Mouse (Mus musculus): ENCODE results near the gene Tbc1d22a. TPM values are rescaled to one million over a fixed set of nuclear protein-coding genes. Genes with fewer than 3 reads are reported as not detected.

The Tbc1d22a gene
- polyA plus RNA-seq (2012; rRNA removed): 19.5 and 23.0 TPM in 2 replicates

GRCm38 (mm10) chr15:86213753-86214548, at the start of gene Tbc1d22a:
Tbc1d22a (plus strand) TSS chr15:86214459.
- TF ChIP-seq CTCF (IDR thresholded peaks at IDR 0.05; ENCODE audit: control insufficient read depth, insufficient read depth, insufficient replicate concordance, low read depth, low read length) (no peak), POLR2A (IDR thresholded peaks at IDR 0.05; ENCODE audit: control insufficient read depth, low read depth, low read length) (peak; percentile 82)
- Histone ChIP-seq H3K27ac (ENCODE audit: control insufficient read depth, insufficient read depth, low read depth, low read length) (peak within 1 kb of the TSS; percentile 55), H3K4me1 (ENCODE audit: control insufficient read depth, insufficient read depth, low read length) (peaks cover 5% of the 10 kb centered on the region)

DNA sequence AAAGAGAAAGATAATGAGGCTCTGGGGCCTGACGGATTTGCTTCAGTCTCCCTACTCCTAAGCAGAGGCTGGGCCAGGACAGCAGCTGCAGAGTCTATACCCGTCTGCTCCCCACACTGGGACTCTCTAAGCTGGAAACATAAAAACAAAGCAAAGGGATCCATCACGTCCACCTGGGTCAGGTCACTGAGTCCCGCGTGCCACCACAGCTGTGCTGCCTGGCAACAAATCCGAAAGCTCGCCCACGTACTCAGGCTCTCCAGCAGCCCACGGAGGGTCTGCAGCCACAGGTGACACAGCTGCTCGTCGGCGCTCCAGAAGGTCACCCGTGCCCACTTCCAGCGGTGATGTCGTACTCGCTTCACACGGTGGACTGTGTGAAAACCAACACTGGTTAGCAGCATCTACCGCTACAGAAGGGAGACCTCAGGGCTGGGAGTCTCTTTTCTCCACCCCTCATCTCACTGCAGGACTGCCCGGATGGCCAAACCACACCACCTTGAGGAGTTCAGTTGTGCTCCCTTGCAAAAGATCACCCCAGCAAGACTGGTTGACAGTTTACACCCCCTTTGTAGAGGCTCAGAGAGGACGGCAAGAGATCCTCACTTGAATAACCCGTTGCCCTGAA, 49.4 kb upstream of the Tbc1d22a start:
- peak overlapping the region; percentile 33 for H3K27ac ChIP-seq (ENCODE audit: control insufficient read depth, insufficient read depth, low read depth, low read length)
- TF ChIP-seq POLR2A (IDR thresholded peaks at IDR 0.05; ENCODE audit: control insufficient read depth, low read depth, low read length) (no peak), CTCF (IDR thresholded peaks at IDR 0.05; ENCODE audit: control insufficient read depth, insufficient read depth, insufficient replicate concordance, low read depth, low read length) (no peak)
- H3K4me3 ChIP-seq (ENCODE audit: control insufficient read depth, low read depth, low read length): peak overlapping the region; percentile 61
- peaks cover 2% of the 10 kb centered on the region; the same call in 1 of the 2 replicates for H3K36me3 ChIP-seq (ENCODE audit: control insufficient read depth, insufficient read depth, low read length)
- H3K4me1 ChIP-seq (ENCODE audit: control insufficient read depth, insufficient read depth, low read length): peaks cover 12% of the 10 kb centered on the region
- H3K27me3 ChIP-seq (ENCODE audit: control insufficient read depth, insufficient read depth, low read length): no peaks in the 10 kb centered on the region

More at GRCm38 (mm10) chr15:86213753-86214548, at the start of gene Tbc1d22a:
- H3K36me3 ChIP-seq (ENCODE audit: control insufficient read depth, insufficient read depth, low read length): no peaks in the 10 kb centered on the region
- H3K27me3 ChIP-seq (ENCODE audit: control insufficient read depth, insufficient read depth, low read length): no peaks in the 10 kb centered on the region
- peak within 1 kb of the TSS; percentile 96 for H3K4me3 ChIP-seq (ENCODE audit: control insufficient read depth, low read depth, low read length)

- no peak for TF ChIP-seq CTCF (IDR thresholded peaks at IDR 0.05; ENCODE audit: control insufficient read depth, insufficient read depth, insufficient replicate concordance, low read depth, low read length)
- no peak for TF ChIP-seq POLR2A (IDR thresholded peaks at IDR 0.05; ENCODE audit: control insufficient read depth, low read depth, low read length)
Measured at GRCm38 (mm10) chr15:86165811-86166590, 48.3 kb upstream of the Tbc1d22a start.

DNA sequence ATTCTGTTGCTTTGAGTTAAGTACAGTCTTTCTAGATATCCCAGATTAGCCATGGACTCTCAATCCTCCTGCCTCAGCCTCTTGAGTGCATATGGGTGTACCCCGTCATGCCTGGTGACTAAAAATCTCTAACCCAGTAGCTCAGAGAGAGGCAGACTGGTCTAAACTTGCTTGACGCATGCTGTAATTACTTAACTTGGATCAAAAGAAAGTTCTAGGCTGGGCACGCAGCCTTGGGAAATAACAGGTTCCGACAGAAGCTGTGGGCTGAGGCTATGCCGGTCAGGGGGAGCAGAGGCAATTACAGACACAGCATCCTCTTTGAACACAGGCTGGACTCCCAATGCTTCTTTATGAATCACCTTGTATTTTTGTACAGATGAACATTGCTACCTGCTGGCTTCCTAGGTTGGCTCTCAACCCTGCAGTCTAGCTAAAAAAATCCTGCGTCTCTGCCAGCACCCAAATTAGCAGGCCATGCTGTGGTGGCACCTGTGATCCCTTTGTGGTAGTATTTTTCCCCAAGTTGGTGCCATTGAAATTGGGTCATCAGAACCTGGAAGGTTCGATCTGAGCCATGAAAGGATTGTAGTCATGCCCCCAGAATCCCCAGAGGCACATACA, 47.1 kb upstream of the Tbc1d22a start:
- Histone ChIP-seq H3K4me3 (ENCODE audit: control insufficient read depth, low read depth, low read length) (no peak overlapping the region), H3K36me3 (ENCODE audit: control insufficient read depth, insufficient read depth, low read length) (peaks cover 2% of the 10 kb centered on the region; the same call in 1 of the 2 replicates), H3K27ac (ENCODE audit: control insufficient read depth, insufficient read depth, low read depth, low read length) (no peak overlapping the region), H3K4me1 (ENCODE audit: control insufficient read depth, insufficient read depth, low read length) (peaks cover 12% of the 10 kb centered on the region), H3K27me3 (ENCODE audit: control insufficient read depth, insufficient read depth, low read length) (no peaks in the 10 kb centered on the region)
- TF ChIP-seq POLR2A (IDR thresholded peaks at IDR 0.05; ENCODE audit: control insufficient read depth, low read depth, low read length) (no peak), CTCF (IDR thresholded peaks at IDR 0.05; ENCODE audit: control insufficient read depth, insufficient read depth, insufficient replicate concordance, low read depth, low read length) (no peak)

More at GRCm38 (mm10) chr15:86165811-86166590, 48.3 kb upstream of the Tbc1d22a start:
- H3K27ac ChIP-seq (ENCODE audit: control insufficient read depth, insufficient read depth, low read depth, low read length): peak overlapping the region; percentile 44; the same call in 1 of the 2 replicates
- H3K27me3 ChIP-seq (ENCODE audit: control insufficient read depth, insufficient read depth, low read length): no peaks in the 10 kb centered on the region
- H3K36me3 ChIP-seq (ENCODE audit: control insufficient read depth, insufficient read depth, low read length): peaks cover 2% of the 10 kb centered on the region; the same call in 1 of the 2 replicates
- peak overlapping the region; percentile 56 for H3K4me3 ChIP-seq (ENCODE audit: control insufficient read depth, low read depth, low read length)
- peaks cover 12% of the 10 kb centered on the region for H3K4me1 ChIP-seq (ENCODE audit: control insufficient read depth, insufficient read depth, low read length)

- Histone ChIP-seq H3K4me3 (ENCODE audit: control insufficient read depth, low read depth, low read length) (no peak overlapping the region), H3K27ac (ENCODE audit: control insufficient read depth, insufficient read depth, low read depth, low read length) (peak overlapping the region; percentile 55), H3K4me1 (ENCODE audit: control insufficient read depth, insufficient read depth, low read length) (peaks cover 15% of the 10 kb centered on the region), H3K36me3 (ENCODE audit: control insufficient read depth, insufficient read depth, low read length) (peaks cover 2% of the 10 kb centered on the region; the same call in 1 of the 2 replicates), H3K27me3 (ENCODE audit: control insufficient read depth, insufficient read depth, low read length) (no peaks in the 10 kb centered on the region)
- TF ChIP-seq POLR2A (IDR thresholded peaks at IDR 0.05; ENCODE audit: control insufficient read depth, low read depth, low read length) (no peak), CTCF (IDR thresholded peaks at IDR 0.05; ENCODE audit: control insufficient read depth, insufficient read depth, insufficient replicate concordance, low read depth, low read length) (no peak)
Measured at GRCm38 (mm10) chr15:86167787-86168504, 46.3 kb upstream of the Tbc1d22a start.

- Histone ChIP-seq H3K27ac (ENCODE audit: control insufficient read depth, insufficient read depth, low read depth, low read length) (peak overlapping the region; percentile 55), H3K4me1 (ENCODE audit: control insufficient read depth, insufficient read depth, low read length) (peaks cover 16% of the 10 kb centered on the region), H3K27me3 (ENCODE audit: control insufficient read depth, insufficient read depth, low read length) (no peaks in the 10 kb centered on the region)
Measured at GRCm38 (mm10) chr15:86168505-86168867, 45.8 kb upstream of the Tbc1d22a start.

More at GRCm38 (mm10) chr15:86168505-86168867, 45.8 kb upstream of the Tbc1d22a start:
- TF ChIP-seq CTCF (IDR thresholded peaks at IDR 0.05; ENCODE audit: control insufficient read depth, insufficient read depth, insufficient replicate concordance, low read depth, low read length) (no peak), POLR2A (IDR thresholded peaks at IDR 0.05; ENCODE audit: control insufficient read depth, low read depth, low read length) (no peak)
- peaks cover 2% of the 10 kb centered on the region; the same call in 1 of the 2 replicates for H3K36me3 ChIP-seq (ENCODE audit: control insufficient read depth, insufficient read depth, low read length)
- H3K4me3 ChIP-seq (ENCODE audit: control insufficient read depth, low read depth, low read length): no peak overlapping the region

Measured in testis, adult 2 months (tissue).